Mouse (Mus musculus) thymus, postnatal 4 days (tissue): ENCODE measurements around the gene Nmu.

Experiments used
- DNase-seq: peaks from one replicate; pipeline ENCODE4 v3.0.0; 2021

Nmu gene

DNA sequence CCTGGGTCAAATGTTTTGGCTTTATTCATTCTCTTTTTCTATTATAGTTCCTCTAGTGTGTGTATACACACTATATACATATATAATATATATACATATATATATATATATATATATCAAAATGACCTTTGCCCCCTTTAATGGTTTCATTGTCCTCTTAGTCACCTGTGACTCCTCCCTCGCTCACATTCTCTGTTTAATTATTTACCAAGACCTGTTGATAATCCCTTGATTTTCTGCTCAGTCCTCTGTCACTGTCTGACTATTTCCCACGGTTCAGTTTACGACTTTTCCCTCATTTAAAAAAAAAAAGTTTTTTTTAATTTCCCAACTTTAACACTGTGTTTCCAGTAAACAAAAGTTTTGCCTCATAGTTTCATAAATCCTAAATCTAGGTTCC is 57.3 kb downstream of the Nmu start:
- DNase-seq, result no peak

GRCm38 (mm10) chr5:76305616-76306015 is 58.0 kb downstream of the Nmu start:
- DNase-seq, result no peak

- DNase-seq, result peak; percentile 87
These were observed 58.9 kb downstream of the Nmu start, which contains the start of gene Clock for GRCm38 (mm10) chr5:76304452-76305341. Gene Clock (minus strand): TSS chr5:76304792.

DNA sequence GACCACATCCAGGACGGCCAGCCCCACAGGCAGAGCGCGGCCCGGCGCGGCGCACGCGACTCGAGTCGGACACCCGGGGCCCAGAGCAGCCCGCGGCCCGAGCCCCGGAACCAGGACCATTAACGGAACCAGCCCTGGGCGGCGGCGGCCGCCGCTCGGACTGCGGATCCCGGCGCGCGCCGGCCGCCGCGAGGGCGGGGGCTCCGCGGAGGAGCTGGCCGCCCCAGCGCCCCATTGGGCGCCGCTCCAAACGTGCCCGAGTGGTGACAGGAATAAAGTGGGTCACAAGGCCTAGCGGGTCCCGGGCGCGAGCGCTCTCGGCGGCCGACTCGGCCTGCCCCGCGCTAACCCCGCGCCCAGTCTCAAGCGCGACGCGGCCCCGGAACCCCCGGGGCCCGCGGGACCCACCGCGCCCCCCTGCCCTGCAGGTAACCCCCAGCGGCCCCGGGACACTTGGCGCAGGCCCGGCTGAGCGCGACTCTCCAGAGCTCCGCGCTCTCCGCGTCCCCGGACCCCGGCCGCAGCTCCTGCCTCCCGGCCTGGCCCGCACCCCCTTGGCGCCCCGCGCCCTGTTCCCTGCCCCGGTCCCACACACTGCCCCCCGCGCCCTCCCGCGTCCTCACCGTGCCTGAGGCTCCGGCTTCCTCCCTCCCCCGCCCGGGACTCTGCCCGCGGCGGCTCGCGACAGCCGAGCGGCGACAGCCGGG is 59.7 kb downstream of the Nmu start:
- peak; percentile 69 for DNase-seq

- DNase-seq, result no peak
These were observed 60.2 kb downstream of the Nmu start for GRCm38 (mm10) chr5:76303379-76303744.

GRCm38 (mm10) chr5:76302009-76302408 is 61.6 kb downstream of the Nmu start:
- DNase-seq, result no peak

GRCm38 (mm10) chr5:76289234-76289691 is 74.3 kb downstream of the Nmu start:
- DNase-seq, result no peak

GRCm38 (mm10) chr5:76288256-76288655 is 75.3 kb downstream of the Nmu start:
- DNase-seq, result no peak

GRCm38 (mm10) chr5:76287062-76287461 is 76.5 kb downstream of the Nmu start:
- no peak for DNase-seq

GRCm38 (mm10) chr5:76285699-76286098 is 77.9 kb downstream of the Nmu start:
- no peak for DNase-seq

GRCm38 (mm10) chr5:76283890-76284289 is 79.7 kb downstream of the Nmu start:
- no peak for DNase-seq
